Mouse (Mus musculus) midbrain, embryonic 11.5 days (tissue): Measurements from ENCODE around the gene Mettl7a3. TPM values are rescaled to one million over a fixed set of nuclear protein-coding genes. Genes with fewer than 3 reads are reported as not detected.
"Not testable (repeated sequence)": the region's sequence is repeated elsewhere in the genome, so short reads cannot be mapped to it uniquely, and the experiment has no call there.

ENCODE experiments used
- ATAC-seq: fragments of 200-750 bp; cut with Nextera tagmentation; 2 replicates; pipeline ENCODE4 v1.8.0; 2017; ENCODE audit warnings: moderate TSS enrichment, moderate library complexity; ENCODE audit not compliant: low FRiP score
- DNase-seq: peaks from one replicate; pipeline ENCODE4 v3.0.0; 2015; ENCODE audit warnings: low spot score; ENCODE audit errors: missing footprints
- H3K27ac ChIP-seq: fragments of 300-500 bp; sonication (generic); 2 replicates; pipeline ENCODE4 v1.5.1; 2014; ENCODE audit warnings: low read depth, low read length
- H3K27me3 ChIP-seq: fragments of 300-500 bp; sonication (generic); 2 replicates; pipeline ENCODE4 v1.6.1; 2014; ENCODE audit warnings: mild to moderate bottlenecking, low read length, moderate library complexity, mixed read lengths; ENCODE audit not compliant: control insufficient read depth, insufficient read depth
- H3K36me3 ChIP-seq: fragments of 300-500 bp; sonication (generic); 2 replicates; pipeline ENCODE4 v1.6.1; 2014; ENCODE audit warnings: mild to moderate bottlenecking, low read length, moderate library complexity, mixed read lengths; ENCODE audit not compliant: control insufficient read depth, insufficient read depth
- H3K4me1 ChIP-seq: fragments of 300-500 bp; sonication (generic); 2 replicates; pipeline ENCODE4 v1.6.1; 2014; ENCODE audit warnings: low read length; ENCODE audit not compliant: control insufficient read depth, insufficient read depth
- H3K4me2 ChIP-seq: fragments of 300-500 bp; sonication (generic); 2 replicates; pipeline ENCODE4 v1.6.1; 2014; ENCODE audit warnings: mild to moderate bottlenecking, moderate library complexity
- H3K4me3 ChIP-seq: fragments of 300-500 bp; sonication (generic); 2 replicates; pipeline ENCODE4 v1.5.1; 2014; ENCODE audit warnings: low read depth, low read length
- H3K9ac ChIP-seq: fragments of 300-500 bp; sonication (generic); 2 replicates; pipeline ENCODE4 v1.6.1; 2014; ENCODE audit warnings: low read length
- H3K9me3 ChIP-seq: fragments of 300-500 bp; sonication (generic); 2 replicates; pipeline ENCODE4 v1.6.1; 2016; ENCODE audit warnings: low read length; ENCODE audit not compliant: control insufficient read depth
- WGBS: fragments of 180-500 bp; shearing (Covaris S2); extraction: QIAGEN DNeasy Blood & Tissue Kit; methylation state at CpG from one replicate; pipeline ENCODE4 v1.1.7; 2014; 5-methylcytosine and 5-hydroxymethylcytosine counted together
- polyA plus RNA-seq: library from polyadenylated mRNA; unstranded; fragments of >200 nt; fragmentation: Nextera tagmentation; extraction: Ambion mirVana; gene quantifications from 2 replicates; pipeline ENCODE4 v1.2.1, GENCODE M21; 2014

Gene Mettl7a3
- polyA plus RNA-seq, 1 experiment from 2014 or later = not detected

DNA sequence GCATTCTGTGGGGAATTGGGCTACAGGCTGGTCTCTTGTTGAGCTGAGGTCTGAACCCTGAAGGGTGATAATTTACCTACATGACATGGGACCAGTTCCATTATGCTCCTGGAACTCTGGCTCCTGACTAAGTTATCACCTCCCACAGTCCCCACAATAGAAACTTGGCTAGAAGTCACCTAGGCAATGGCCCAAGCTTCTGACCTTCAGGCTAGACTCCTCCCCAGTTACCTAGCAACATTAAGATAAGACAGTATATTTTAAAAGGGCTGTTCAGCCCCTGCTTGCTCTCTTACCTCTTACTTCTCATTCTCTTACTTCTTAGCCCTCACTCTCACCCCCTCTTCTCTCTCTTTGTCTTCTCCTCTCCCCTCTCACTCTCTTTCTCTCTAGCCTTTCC lies 10.8 kb downstream of the Mettl7a3 start:
- ATAC-seq = no peak
- H3K4me1 ChIP-seq = no peaks in the 10 kb centered on the region
- no peaks in the 10 kb centered on the region for H3K27me3 ChIP-seq

DNA sequence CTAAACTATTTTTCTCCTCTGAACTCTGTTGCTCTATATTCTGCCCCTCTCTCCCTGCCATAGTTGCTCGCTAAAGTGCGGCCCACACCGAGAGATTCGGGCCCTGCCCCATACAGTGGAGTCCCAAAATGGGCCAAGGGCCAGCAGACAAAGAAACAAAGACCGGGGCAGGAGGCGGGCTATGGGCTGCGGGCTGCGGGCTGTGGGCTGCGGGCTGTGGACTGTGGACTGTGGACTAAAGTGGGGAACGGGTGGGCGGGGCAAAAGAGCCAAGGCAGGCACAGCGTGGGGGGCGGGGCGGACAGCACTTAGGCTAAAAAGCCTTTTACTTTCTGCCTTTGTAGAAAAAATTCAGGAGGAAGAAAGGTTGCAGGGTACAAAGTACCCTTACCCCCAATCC lies 12.0 kb downstream of the Mettl7a3 start:
- no peak overlapping the region for H3K4me2 ChIP-seq
- no peaks in the 10 kb centered on the region for H3K36me3 ChIP-seq
- no peak for DNase-seq
- no peak overlapping the region for H3K9ac ChIP-seq
- no peak overlapping the region for H3K4me3 ChIP-seq
- no peaks in the 10 kb centered on the region for H3K4me1 ChIP-seq
- WGBS = 64% methylated on average over 14 of the region's 14 CpGs
- no peaks in the 10 kb centered on the region for H3K27me3 ChIP-seq
- no peak for ATAC-seq
- no peak overlapping the region for H3K27ac ChIP-seq
- no peaks in the 10 kb centered on the region for H3K9me3 ChIP-seq

More for the DNA sequence above, 10.8 kb downstream of the Mettl7a3 start:
- no peak overlapping the region for H3K4me2 ChIP-seq
- no peaks in the 10 kb centered on the region for H3K9me3 ChIP-seq
- no peak for DNase-seq
- H3K27ac ChIP-seq = no peak overlapping the region
- no peaks in the 10 kb centered on the region for H3K36me3 ChIP-seq
- H3K9ac ChIP-seq = no peak overlapping the region
- H3K4me3 ChIP-seq = no peak overlapping the region

GRCm38 (mm10) chr15:100349496-100349895 lies 14.8 kb downstream of the Mettl7a3 start:
- no peak overlapping the region for H3K9ac ChIP-seq
- no peaks in the 10 kb centered on the region for H3K27me3 ChIP-seq
- no peaks in the 10 kb centered on the region for H3K36me3 ChIP-seq
- DNase-seq (no peak), ATAC-seq (no peak)
- H3K4me1 ChIP-seq = no peaks in the 10 kb centered on the region
- H3K4me3 ChIP-seq = no peak overlapping the region
- WGBS = 69% methylated on average over 2 of the region's 2 CpGs
- no peaks in the 10 kb centered on the region for H3K9me3 ChIP-seq
- no peak overlapping the region for H3K27ac ChIP-seq
- no peak overlapping the region for H3K4me2 ChIP-seq

GRCm38 (mm10) chr15:100351501-100352060 lies 16.9 kb downstream of the Mettl7a3 start:
- Histone ChIP-seq H3K4me2 (no peak overlapping the region), H3K27me3 (no peaks in the 10 kb centered on the region), H3K9ac (no peak overlapping the region), H3K27ac (no peak overlapping the region), H3K9me3 (no peaks in the 10 kb centered on the region), H3K36me3 (no peaks in the 10 kb centered on the region), H3K4me3 (no peak overlapping the region), H3K4me1 (no peaks in the 10 kb centered on the region)
- 82% methylated on average over 6 of the region's 6 CpGs for WGBS
- DNase-seq (no peak), ATAC-seq (no peak)

GRCm38 (mm10) chr15:100352711-100353250 lies 18.1 kb downstream of the Mettl7a3 start, which contains the start of the genes Methig1 and Mettl7a2:
Gene Methig1 (plus strand): TSS chr15:100353149.
Gene Mettl7a2 (plus strand): TSS chr15:100353200.
- Histone ChIP-seq H3K9ac (no peak within 1 kb of the TSS), H3K4me1 (no peaks in the 10 kb centered on the region), H3K4me2 (no peak within 1 kb of the TSS), H3K4me3 (no peak within 1 kb of the TSS), H3K27me3 (no peaks in the 10 kb centered on the region), H3K27ac (no peak within 1 kb of the TSS), H3K9me3 (no peaks in the 10 kb centered on the region), H3K36me3 (no peaks in the 10 kb centered on the region)
- no peak for ATAC-seq
- 83% methylated on average over 10 of the region's 10 CpGs for WGBS
- no peak for DNase-seq

DNA sequence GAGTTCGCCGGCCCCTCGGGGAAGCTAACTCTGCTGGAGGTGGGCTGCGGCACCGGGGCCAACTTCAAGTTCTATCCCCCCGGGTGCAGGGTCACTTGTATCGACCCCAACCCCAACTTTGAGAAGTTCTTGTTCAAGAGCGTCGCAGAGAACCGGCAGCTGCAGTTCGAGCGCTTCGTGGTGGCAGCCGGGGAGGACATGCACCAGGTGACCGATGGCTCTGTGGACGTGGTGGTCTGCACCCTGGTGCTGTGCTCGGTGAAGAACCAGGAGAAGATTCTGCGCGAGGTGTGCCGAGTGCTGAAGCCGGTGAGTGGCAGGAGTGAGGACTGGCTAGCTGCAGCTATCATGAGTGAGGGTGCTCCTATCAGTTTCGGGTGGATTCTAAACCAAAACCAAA lies 18.7 kb downstream of the Mettl7a3 start:
- not testable (repeated sequence) for H3K4me2 ChIP-seq, DNase-seq, H3K9ac ChIP-seq, H3K4me1 ChIP-seq, H3K4me3 ChIP-seq, H3K9me3 ChIP-seq, H3K27ac ChIP-seq, ATAC-seq, H3K36me3 ChIP-seq, H3K27me3 ChIP-seq
- 94% methylated on average over 7 of the region's 22 CpGs for WGBS

- H3K4me2 ChIP-seq = no peak overlapping the region
- no peaks in the 10 kb centered on the region for H3K4me1 ChIP-seq
- ATAC-seq = no peak
- DNase-seq = no peak
- H3K36me3 ChIP-seq = no peaks in the 10 kb centered on the region
- H3K4me3 ChIP-seq = no peak overlapping the region
- no peak overlapping the region for H3K27ac ChIP-seq
- whole genome bisulfite sequencing = 90% methylated on average over 5 of the region's 5 CpGs
- no peak overlapping the region for H3K9ac ChIP-seq
- H3K27me3 ChIP-seq = no peaks in the 10 kb centered on the region
- no peaks in the 10 kb centered on the region for H3K9me3 ChIP-seq
These were observed 21.1 kb downstream of the Mettl7a3 start for GRCm38 (mm10) chr15:100355876-100356275.

DNA sequence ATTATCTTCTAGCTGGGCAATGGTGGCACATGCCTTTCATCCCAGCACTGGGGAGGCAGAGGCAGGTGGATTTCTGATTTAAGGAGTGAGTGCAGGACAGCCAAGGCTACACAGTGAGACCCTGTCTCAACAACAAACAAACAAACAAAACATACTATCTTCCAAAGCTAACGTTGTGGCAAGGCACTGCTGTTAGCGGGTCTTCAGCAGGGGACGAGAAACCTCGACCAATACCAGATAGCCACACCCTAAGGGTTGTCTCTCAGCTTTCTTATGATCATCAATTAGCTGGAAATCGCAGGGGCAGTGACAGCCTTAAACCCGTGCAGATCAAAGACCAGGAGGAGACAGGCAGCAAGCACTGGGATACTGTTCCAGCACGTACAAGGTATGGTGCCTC lies 29.5 kb downstream of the Mettl7a3 start, which contains the start of gene Higd1c:
Higd1c (plus strand) TSS at position 301 of the 400 bp plus-strand sequence.
- ATAC-seq (no peak), DNase-seq (no peak)
- whole genome bisulfite sequencing = 82% methylated on average over 7 of the region's 7 CpGs
- Histone ChIP-seq H3K4me3 (no peak within 1 kb of the TSS), H3K36me3 (no peaks in the 10 kb centered on the region), H3K27ac (no peak within 1 kb of the TSS), H3K9ac (no peak within 1 kb of the TSS), H3K9me3 (no peaks in the 10 kb centered on the region), H3K4me1 (no peaks in the 10 kb centered on the region), H3K27me3 (no peaks in the 10 kb centered on the region), H3K4me2 (no peak within 1 kb of the TSS)

- not testable (repeated sequence) for H3K36me3 ChIP-seq, H3K4me3 ChIP-seq, DNase-seq, H3K9ac ChIP-seq, H3K27me3 ChIP-seq, H3K4me1 ChIP-seq, H3K4me2 ChIP-seq, H3K9me3 ChIP-seq, ATAC-seq, H3K27ac ChIP-seq
- 85% methylated on average over 8 of the region's 9 CpGs for WGBS
These were observed 31.2 kb downstream of the Mettl7a3 start for GRCm38 (mm10) chr15:100365967-100366366.
